Mouse (Mus musculus) MEL (cell line): ENCODE data around the gene AU040320. TPM values are rescaled to one million over a fixed set of nuclear protein-coding genes. Genes with fewer than 3 reads are reported as not detected.
A peak's percentile ranks its signal among the peaks of the same experiment; 100 is the strongest.

Experiments
- DNase-seq: peaks from one replicate; pipeline ENCODE4 v3.0.0; 2011; ENCODE audit warnings: low read depth, low spot score
- H3K27ac ChIP-seq: 2 replicates; pipeline ENCODE4 v1.5.1; 2012; ENCODE audit warnings: low read depth, mild to moderate bottlenecking, control low read depth, low read length, moderate library complexity; ENCODE audit not compliant: control insufficient read depth
- H3K27me3 ChIP-seq, 2 experiments: fragments of 150-350 bp in 1 of 2; sonication (generic) in 1 of 2; 2 replicates each; pipeline ENCODE4 v1.6.1; 2012; ENCODE audit warnings: low read length in 2 of 2, mild to moderate bottlenecking in 2 of 2, improper control_type of control experiment in 1 of 2, moderate library complexity in 1 of 2; ENCODE audit not compliant: insufficient read depth in 2 of 2, control insufficient read depth in 1 of 2
- H3K36me3 ChIP-seq, 2 experiments: 2 replicates each; pipeline ENCODE4 v1.6.1; 2012 to 2014; ENCODE audit warnings: low read length in 2 of 2, improper control_type of control experiment in 1 of 2, inconsistent platforms in 1 of 2, mild to moderate bottlenecking in 1 of 2; ENCODE audit not compliant: insufficient read depth in 2 of 2, control insufficient read depth in 1 of 2
- H3K4me1 ChIP-seq, 2 experiments: fragments of 150-350 bp in 1 of 2; sonication (generic) in 1 of 2; 2 replicates each; pipeline ENCODE4 v1.6.1; 2012; ENCODE audit warnings: low read length in 2 of 2, improper control_type of control experiment in 1 of 2, mild to moderate bottlenecking in 1 of 2; ENCODE audit not compliant: insufficient read depth in 2 of 2, control insufficient read depth in 1 of 2
- H3K4me3 ChIP-seq, 2 experiments: fragments of 150-350 bp in 1 of 2; sonication (generic) in 1 of 2; 2 replicates each; pipeline ENCODE4 v1.5.1; 2012; ENCODE audit warnings: low read depth in 2 of 2, low read length in 2 of 2, mild to moderate bottlenecking in 2 of 2, moderate library complexity in 2 of 2, control low read depth in 1 of 2, improper control_type of control experiment in 1 of 2; ENCODE audit not compliant: control insufficient read depth in 1 of 2, insufficient read depth in 1 of 2
- H3K79me2 ChIP-seq: 2 replicates; pipeline ENCODE4 v1.6.1; 2012; ENCODE audit warnings: mild to moderate bottlenecking, low read length, moderate library complexity; ENCODE audit not compliant: control insufficient read depth, poor library complexity, insufficient read depth
- H3K9ac ChIP-seq: 2 replicates; pipeline ENCODE4 v1.6.1; 2012; ENCODE audit warnings: low read depth, mild to moderate bottlenecking, control low read depth, low read length, moderate library complexity; ENCODE audit not compliant: control insufficient read depth, poor library complexity, severe bottlenecking
- H3K9me3 ChIP-seq: fragments of 150-350 bp; sonication (generic); replicated peaks from 2 replicates; pipeline ENCODE4 v1.6.1; 2012; ENCODE audit warnings: mild to moderate bottlenecking, low read length, improper control_type of control experiment, moderate library complexity; ENCODE audit not compliant: insufficient read depth
- BHLHE40 ChIP-seq: IDR thresholded peaks from 2 replicates; pipeline ENCODE4 v1.6.1; 2012; ENCODE audit warnings: low read depth, mild to moderate bottlenecking, inconsistent platforms, low read length, improper control_type of control experiment, borderline replicate concordance
- CHD2 ChIP-seq: IDR thresholded peaks from 2 replicates; pipeline ENCODE4 v1.6.1; 2011; ENCODE audit warnings: low read length, improper control_type of control experiment
- ELF1 ChIP-seq: IDR thresholded peaks from 2 replicates; pipeline ENCODE4 v1.6.1; 2014; ENCODE audit warnings: low read depth, mild to moderate bottlenecking, inconsistent platforms, low read length, improper control_type of control experiment, moderate library complexity
- ETS1 ChIP-seq: IDR thresholded peaks from 2 replicates; pipeline ENCODE4 v1.6.1; 2012; ENCODE audit warnings: low read depth, mild to moderate bottlenecking, inconsistent platforms, low read length, improper control_type of control experiment, moderate library complexity
- GATA1 ChIP-seq: IDR thresholded peaks from 2 replicates; pipeline ENCODE4 v1.6.1; 2011; ENCODE audit warnings: low read depth, low read length, improper control_type of control experiment
- JUND ChIP-seq: IDR thresholded peaks from 2 replicates; pipeline ENCODE4 v1.6.1; 2011; ENCODE audit warnings: low read depth, mild to moderate bottlenecking, improper control_type of control experiment, low read length
- KAT2A ChIP-seq: conservative IDR thresholded peaks from 2 replicates; pipeline ENCODE4 v1.6.1; 2012; ENCODE audit warnings: low read depth, low read length, improper control_type of control experiment, inconsistent platforms
- MAFK ChIP-seq: IDR thresholded peaks from 2 replicates; pipeline ENCODE4 v1.6.1; 2011; ENCODE audit warnings: low read depth, mild to moderate bottlenecking, low read length, improper control_type of control experiment, borderline replicate concordance
- MAZ ChIP-seq: IDR thresholded peaks from 2 replicates; pipeline ENCODE4 v1.6.1; 2012; ENCODE audit warnings: low read depth, mild to moderate bottlenecking, inconsistent platforms, low read length, improper control_type of control experiment
- MEF2A ChIP-seq: IDR thresholded peaks from 2 replicates; pipeline ENCODE4 v1.6.1; 2014; ENCODE audit warnings: low read depth, mild to moderate bottlenecking, inconsistent platforms, low read length, improper control_type of control experiment; ENCODE audit not compliant: poor library complexity, insufficient replicate concordance, severe bottlenecking; ENCODE audit errors: extremely low read depth
- MYB ChIP-seq: IDR thresholded peaks from 2 replicates; pipeline ENCODE4 v1.6.1; 2011; ENCODE audit warnings: mild to moderate bottlenecking, low read depth, low read length, improper control_type of control experiment
- MYC ChIP-seq: IDR thresholded peaks from 2 replicates; pipeline ENCODE4 v1.6.1; 2011; ENCODE audit warnings: low read depth, mild to moderate bottlenecking, low read length, improper control_type of control experiment, moderate library complexity
- POLR2A ChIP-seq, 2 experiments: IDR thresholded peaks; 2 replicates each; pipeline ENCODE4 v1.6.1; 2011 to 2012; ENCODE audit warnings: low read length in 2 of 2, mild to moderate bottlenecking in 2 of 2, control low read depth in 1 of 2, improper control_type of control experiment in 1 of 2, low read depth in 1 of 2, moderate library complexity in 1 of 2; ENCODE audit not compliant: control insufficient read depth in 1 of 2, insufficient read depth in 1 of 2, poor library complexity in 1 of 2
- POLR2AphosphoS2 ChIP-seq: IDR thresholded peaks from 2 replicates; pipeline ENCODE4 v1.6.1; 2011; ENCODE audit warnings: low read length, improper control_type of control experiment
- RCOR1 ChIP-seq: IDR thresholded peaks from 2 replicates; pipeline ENCODE4 v1.6.1; 2012; ENCODE audit warnings: low read depth, mild to moderate bottlenecking, inconsistent platforms, low read length, improper control_type of control experiment
- TBP ChIP-seq: IDR thresholded peaks from 2 replicates; pipeline ENCODE4 v1.8.0; 2011; ENCODE audit warnings: low read depth, low read length, improper control_type of control experiment
- TCF12 ChIP-seq: IDR thresholded peaks from 2 replicates; pipeline ENCODE4 v1.6.1; 2014; ENCODE audit warnings: low read depth, mild to moderate bottlenecking, inconsistent platforms, low read length, improper control_type of control experiment, moderate library complexity
- USF1 ChIP-seq: IDR thresholded peaks from 2 replicates; pipeline ENCODE4 v1.6.1; 2014; ENCODE audit warnings: low read depth, mild to moderate bottlenecking, inconsistent platforms, low read length, improper control_type of control experiment, moderate library complexity
- ZC3H11A ChIP-seq: IDR thresholded peaks from 2 replicates; pipeline ENCODE4 v1.6.1; 2012; ENCODE audit warnings: low read depth, mild to moderate bottlenecking, inconsistent platforms, low read length, improper control_type of control experiment
- ZKSCAN1 ChIP-seq: IDR thresholded peaks from 2 replicates; pipeline ENCODE4 v1.6.1; 2012; ENCODE audit warnings: low read depth, mild to moderate bottlenecking, inconsistent platforms, low read length, improper control_type of control experiment, moderate library complexity
- ZMIZ1 ChIP-seq: IDR thresholded peaks from 2 replicates; pipeline ENCODE4 v1.6.1; 2012; ENCODE audit warnings: low read depth, mild to moderate bottlenecking, inconsistent platforms, low read length, improper control_type of control experiment, moderate library complexity
- ZNF384 ChIP-seq: IDR thresholded peaks from 2 replicates; pipeline ENCODE4 v1.6.1; 2012; ENCODE audit warnings: low read depth, mild to moderate bottlenecking, inconsistent platforms, low read length, improper control_type of control experiment
- polyA plus RNA-seq, 2 experiments: library from polyadenylated mRNA; stranded (reverse) in 1 of 2; unstranded in 1 of 2; fragments of >175 nt in 1 of 2; fragments of >200 nt in 1 of 2; gene quantifications; 2 replicates each; pipeline versions ENCODE4 v1.2.1 to v1.2.4; 2012; ENCODE audit warnings: low replicate concordance in 2 of 2, low read depth in 1 of 2; ENCODE audit not compliant: insufficient read length in 2 of 2, insufficient read depth in 1 of 2, missing spikeins in 1 of 2
- total RNA-seq: library from RNA; depleted of rRNA; stranded (reverse); fragments of 300-350 nt; gene quantifications from 2 replicates; pipeline ENCODE4 v1.2.3, GENCODE M21; 2012

The AU040320 gene
- total and polyA plus RNA-seq, 3 experiments = 10.2 to 17.1 TPM; not detected in 1

DNA sequence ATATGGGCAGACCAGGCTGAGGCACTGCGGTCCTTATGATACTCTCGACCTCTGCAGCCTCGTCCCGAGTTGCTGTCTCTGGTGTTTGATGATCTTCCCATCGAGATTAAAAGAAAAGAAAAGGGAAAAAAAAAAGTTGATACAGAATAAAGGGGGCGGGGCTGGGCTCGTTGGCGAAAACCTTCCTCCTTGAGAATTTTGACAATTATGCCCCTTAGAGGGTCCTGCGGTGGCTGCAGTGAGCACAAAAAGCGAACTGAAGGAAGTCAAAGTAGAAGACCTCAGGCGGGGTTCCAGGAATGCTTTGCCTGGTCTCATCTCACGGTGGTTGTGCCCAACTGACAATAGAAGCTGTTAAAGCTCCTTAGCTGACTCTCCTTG is 877 bp downstream of the AU040320 start:
- Histone ChIP-seq H3K27ac (no peak overlapping the region), H3K4me1 (peaks cover 0 to 6% of the 10 kb centered on the region in 2 experiments; a peak in 2 of 4 replicates), H3K27me3 (no peaks in the 10 kb centered on the region), H3K36me3 (peaks cover 0 to 5% of the 10 kb centered on the region in 2 experiments; a peak in 1 of 4 replicates)
- no peak for DNase-seq
- peak; percentile 41; the same call in 1 of the 2 replicates for TF ChIP-seq ZNF384
- TF ChIP-seq MEF2A = no peak
- TF ChIP-seq, all 39 proteins: peak for 1
- peaks cover 14% of the 10 kb centered on the region for H3K79me2 ChIP-seq
- H3K9me3 ChIP-seq = no peaks in the 10 kb centered on the region
- peak overlapping the region; percentile 90 to 93 for H3K4me3 ChIP-seq
- peak overlapping the region; percentile 97 for H3K9ac ChIP-seq

- Histone ChIP-seq H3K4me1 (peaks cover 0 to 6% of the 10 kb centered on the region in 2 experiments; a peak in 2 of 4 replicates), H3K27ac (no peak overlapping the region), H3K4me3 (no peak overlapping the region), H3K9me3 (no peaks in the 10 kb centered on the region)
- TF ChIP-seq JUND = no peak
- no peak for TF ChIP-seq RCOR1
- TF ChIP-seq, all 39 proteins: peak for 0
- peaks cover 0 to 5% of the 10 kb centered on the region in 2 experiments; a peak in 1 of 4 replicates for H3K36me3 ChIP-seq
- no peak for DNase-seq
- no peaks in the 10 kb centered on the region for H3K27me3 ChIP-seq
- H3K79me2 ChIP-seq = peaks cover 14% of the 10 kb centered on the region
- no peak overlapping the region for H3K9ac ChIP-seq
These were observed 1.5 kb downstream of the AU040320 start for GRCm38 (mm10) chr4:126754736-126755374.

GRCm38 (mm10) chr4:126756766-126757165 is 3.4 kb downstream of the AU040320 start:
- no peak overlapping the region for H3K4me3 ChIP-seq
- H3K9ac ChIP-seq = no peak overlapping the region
- H3K36me3 ChIP-seq = peaks cover 2 to 5% of the 10 kb centered on the region in 2 experiments; a peak in 2 of 4 replicates
- H3K27me3 ChIP-seq = no peaks in the 10 kb centered on the region
- no peak for DNase-seq
- peaks cover 14% of the 10 kb centered on the region for H3K79me2 ChIP-seq
- TF ChIP-seq POLR2A (IDR thresholded peaks at IDR 0.05; ENCODE audit: control insufficient read depth in 1 of 2, insufficient read depth in 1 of 2, low read depth in 1 of 2, low read length in 2 of 2, poor library complexity in 1 of 2) = no peak
- TF ChIP-seq RCOR1 = no peak
- TF ChIP-seq KAT2A = no peak
- no peak for TF ChIP-seq BHLHE40
- no peak for TF ChIP-seq MYB
- no peak for TF ChIP-seq TBP
- no peak for TF ChIP-seq MAFK
- no peak for TF ChIP-seq ZKSCAN1
- TF ChIP-seq TCF12 = no peak
- no peak for TF ChIP-seq ZC3H11A
- TF ChIP-seq CHD2 = no peak
- no peak for TF ChIP-seq POLR2AphosphoS2
- TF ChIP-seq GATA1 = no peak
- no peak for TF ChIP-seq MAZ
- no peak for TF ChIP-seq ELF1
- no peak for TF ChIP-seq ZMIZ1
- no peak for TF ChIP-seq ZNF384
- no peak for TF ChIP-seq MYC
- TF ChIP-seq ETS1 = no peak
- TF ChIP-seq USF1 = no peak
- TF ChIP-seq, all 39 proteins: peak for 0
- Histone ChIP-seq H3K9me3 (no peaks in the 10 kb centered on the region), H3K27ac (no peak overlapping the region), H3K4me1 (peaks cover 0 to 6% of the 10 kb centered on the region in 2 experiments; a peak in 2 of 4 replicates)
